18 mouse cellular contexts compared by ENCODE assay signal in the genomic region with DNA sequence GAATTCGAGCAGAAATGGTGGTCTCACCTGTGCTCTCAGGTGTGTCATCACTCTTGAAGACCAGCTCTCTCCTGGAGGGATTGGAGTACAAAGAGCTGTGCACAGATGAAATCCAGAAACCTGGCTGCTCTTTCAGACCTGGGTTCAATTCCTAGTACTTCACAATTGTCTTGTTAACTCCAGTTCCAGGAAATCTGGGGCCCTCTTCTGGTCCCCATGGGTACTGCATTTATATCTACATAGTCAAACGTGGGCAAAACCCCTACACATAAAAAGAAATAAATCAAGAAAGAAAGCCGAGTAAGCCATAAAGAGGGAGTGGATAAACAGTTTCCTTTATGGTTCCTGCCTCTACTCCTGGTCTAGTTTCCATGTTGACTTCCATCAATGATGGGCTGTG. TPM values are rescaled to one million over a fixed set of nuclear protein-coding genes. Genes with fewer than 3 reads are reported as not detected.
DNase-seq lines count a peak whose midpoint lies in the region; ATAC-seq and TF ChIP-seq lines count a peak whose summit lies in the region.
"Had no signal": no experiment of that assay in that cellular context is flagged by ENCODE, and none has a peak within 500 bp of the region (broad histone marks: within the 10 kb centered on the region; RNA-seq: fewer than 3 reads in every experiment).

No protein-coding gene starts in this region.

- 50% methylated on average over 3 of the region's 3 CpGs for WGBS in liver, embryonic 14.5 days (ENCODE audit: insufficient replicate concordance)
- 42% methylated on average over 3 of the region's 3 CpGs for WGBS in liver, embryonic 12.5 days (ENCODE audit: insufficient replicate concordance)

- no peaks in the 10 kb centered on the region for H3K9me3 ChIP-seq in liver, embryonic 14.5 days (ENCODE audit: control insufficient read depth, low read length)
- H3K9me3 ChIP-seq in liver, embryonic 12.5 days (replicated peaks): peaks cover 4% of the 10 kb centered on the region; the same call in 1 of the 2 replicates
- H3K9me3 ChIP-seq in E14TG2a.4 (ENCODE audit: low read length): peaks cover 8% of the 10 kb centered on the region; the same call in 1 of the 2 replicates
- H3K9me3 ChIP-seq: embryonic facial prominence, embryonic 13.5 days; limb, embryonic 13.5 days had no signal

- no peaks in the 10 kb centered on the region for H3K27me3 ChIP-seq in liver, embryonic 14.5 days (ENCODE audit: control insufficient read depth, insufficient read depth, low read length)
- no peaks in the 10 kb centered on the region for H3K27me3 ChIP-seq in liver, embryonic 12.5 days (replicated peaks)
- H3K27me3 ChIP-seq in E14TG2a.4 (ENCODE audit: insufficient read depth, low read length): no peaks in the 10 kb centered on the region
- H3K27me3 ChIP-seq: embryonic facial prominence, embryonic 13.5 days; limb, embryonic 13.5 days had no signal

- no peak overlapping the region for H3K4me3 ChIP-seq in liver, embryonic 14.5 days (ENCODE audit: insufficient read depth in 1 of 2, low read depth in 2 of 2, low read length in 2 of 2)
- no peak overlapping the region for H3K4me3 ChIP-seq in liver, embryonic 12.5 days
- no peak overlapping the region for H3K4me3 ChIP-seq in E14TG2a.4 (replicated peaks; ENCODE audit: low read length)
- H3K4me3 ChIP-seq: embryonic facial prominence, embryonic 13.5 days; limb, embryonic 13.5 days had no signal

- no peak overlapping the region for H3K27ac ChIP-seq in liver, embryonic 14.5 days
- H3K27ac ChIP-seq in liver, embryonic 12.5 days: no peak overlapping the region
- H3K27ac ChIP-seq: embryonic facial prominence, embryonic 13.5 days; hindbrain, postnatal 0 days; limb, embryonic 13.5 days had no signal

- no peak overlapping the region for H3K4me2 ChIP-seq in liver, embryonic 14.5 days (ENCODE audit: low read depth)
- H3K4me2 ChIP-seq in liver, embryonic 12.5 days: no peak overlapping the region
- H3K4me2 ChIP-seq: embryonic facial prominence, embryonic 13.5 days; heart, embryonic 11.5 days; limb, embryonic 13.5 days had no signal

- peak; percentile 30; the same call in 1 of the 2 replicates for TF ChIP-seq CTCF in liver, embryonic 14.5 days (IDR thresholded peaks at IDR 0.05; ENCODE audit: low read depth)
- peak; percentile 61 for TF ChIP-seq CTCF in E14TG2a.4 (conservative IDR thresholded peaks at IDR 0.05; ENCODE audit: low read length)

- DNase-seq in liver, embryonic 14.5 days (ENCODE audit: low read depth in 3 of 3, low spot score in 3 of 3): no peak
- peak; percentile 39 for DNase-seq in A20 (ENCODE audit: low read depth, low spot score)
- DNase-seq in c-Kit-positive CD71-positive TER-119-positive erythroid progenitor cells, embryonic 14.5 days (ENCODE audit: low spot score): peak; percentile 17
- no peak for DNase-seq in ovary, postnatal 36 days (ENCODE audit: low spot score)
- no peak for DNase-seq in right cerebral cortex, postnatal 4 days
- DNase-seq: cerebellum, postnatal 25 days; gastrocnemius, postnatal 36 days; heart, postnatal 36 days; lung, adult 2 months had no signal

- TF ChIP-seq EP300 in liver, embryonic 14.5 days (IDR thresholded peaks at IDR 0.05; ENCODE audit: low read depth): no peak

- no peaks in the 10 kb centered on the region for H3K36me3 ChIP-seq in liver, embryonic 14.5 days (replicated peaks; ENCODE audit: control insufficient read depth, insufficient read depth, low read depth)
- no peaks in the 10 kb centered on the region for H3K36me3 ChIP-seq in liver, embryonic 12.5 days
- H3K36me3 ChIP-seq in E14TG2a.4 (ENCODE audit: insufficient read depth, low read length): no peaks in the 10 kb centered on the region
- H3K36me3 ChIP-seq: embryonic facial prominence, embryonic 13.5 days; G1E; limb, embryonic 13.5 days had no signal

- H3K9ac ChIP-seq in liver, embryonic 14.5 days (replicated peaks): no peak overlapping the region
- H3K9ac ChIP-seq in liver, embryonic 12.5 days: no peak overlapping the region
- H3K9ac ChIP-seq: embryonic facial prominence, embryonic 13.5 days; limb, embryonic 13.5 days had no signal

- H3K4me1 ChIP-seq in liver, embryonic 14.5 days (replicated peaks; ENCODE audit: control insufficient read depth in 2 of 2, insufficient read depth in 2 of 2, low read length in 1 of 2): no peaks in the 10 kb centered on the region
- H3K4me1 ChIP-seq in liver, embryonic 12.5 days: no peaks in the 10 kb centered on the region
- no peaks in the 10 kb centered on the region for H3K4me1 ChIP-seq in E14TG2a.4 (replicated peaks; ENCODE audit: low read depth, low read length)
- H3K4me1 ChIP-seq: embryonic facial prominence, embryonic 13.5 days; limb, embryonic 13.5 days had no signal

- ATAC-seq in liver, embryonic 14.5 days (ENCODE audit: insufficient read depth): no peak
- ATAC-seq in liver, embryonic 12.5 days: no peak
- ATAC-seq: hindbrain, postnatal 0 days had no signal

RNA-seq across cellular contexts. Expression of a gene that starts 8.6 kb away (rescaled TPM):
- polyA plus RNA-seq in liver, embryonic 14.5 days (2012; rRNA removed): 10.3 and 16.2 TPM in 2 replicates
- polyA plus RNA-seq in liver, embryonic 14.5 days (2014; fragmentation: Nextera tagmentation; extraction: Ambion mirVana): 34.7 and 37.1 TPM in 2 replicates
- polyA plus RNA-seq in liver, embryonic 12.5 days (2016; fragmentation: Nextera tagmentation; extraction: Ambion mirVana): 77.3 and 79.2 TPM in 2 replicates

RNA-seq across cellular contexts. Expression of a gene that starts 31.2 kb away (rescaled TPM):
- not detected in 2 replicates for polyA plus RNA-seq in liver, embryonic 14.5 days (2012; rRNA removed)
- not detected in 2 replicates for polyA plus RNA-seq in liver, embryonic 14.5 days (2014; fragmentation: Nextera tagmentation; extraction: Ambion mirVana)
- 0.10 TPM in 1 of 2 replicates, not detected in the other for polyA plus RNA-seq in liver, embryonic 12.5 days (2016; fragmentation: Nextera tagmentation; extraction: Ambion mirVana)
- polyA plus RNA-seq: embryonic facial prominence, embryonic 13.5 days; G1E; heart, embryonic 11.5 days; hindbrain, postnatal 0 days; limb, embryonic 13.5 days; neural tube, embryonic 14.5 days; testis, adult 2 months had no signal

Comparison
In these comparisons a context has a peak if more than half of its experiments do, and no peak if none do; other contexts are left out.
1. DNase-seq: peak in A20 (single experiment) and c-Kit-positive CD71-positive TER-119-positive erythroid progenitor cells, embryonic 14.5 days (single experiment); none in liver, embryonic 14.5 days (0 of 3), ovary, postnatal 36 days (single experiment) and right cerebral cortex, postnatal 4 days (single experiment).